Mouse (Mus musculus): ENCODE measurements at regions not wholly inside any gene's neighbourhood (a gene's known extent, or its start where the extent isn't known, plus 50 kb on each side); places are given as distances from the start of the nearest gene placed in this dataset.

- dilution Hi-C loops (cut with MboI; ENCODE audit: extremely low pct_ligation_motif_present, extremely low pct_unique_long_range_greater_than_20kb, low sequenced_read_pairs), result no loop called here
- peaks cover 2% of the 10 kb centered on the region for H3K9me3 ChIP-seq (replicated peaks; ENCODE audit: low read length)
- H3K79me2 ChIP-seq (replicated peaks; ENCODE audit: control insufficient read depth, extremely low read depth, insufficient read depth, poor library complexity, severe bottlenecking), result no peaks in the 10 kb centered on the region
- no peak overlapping the region for H3K27ac ChIP-seq (ENCODE audit: insufficient read depth, low read depth)
- H3K9ac ChIP-seq (ENCODE audit: insufficient read depth, low read depth), result no peak overlapping the region
- peak; percentile 16 for DNase-seq (ENCODE audit: extremely low read depth)
- no peak overlapping the region for H3K4me2 ChIP-seq (ENCODE audit: insufficient read depth, low read depth, poor library complexity, severe bottlenecking)
- H3K36me3 ChIP-seq (replicated peaks in 1 of 2; ENCODE audit: control insufficient read depth in 1 of 2, insufficient read depth in 1 of 2, low read length in 1 of 2), result no peaks in the 10 kb centered on the region
- no peak for TF ChIP-seq JUN (IDR thresholded peaks at IDR 0.05; ENCODE audit: insufficient read depth, low read depth, low read length)
- TF ChIP-seq RCOR1 (conservative IDR thresholded peaks at IDR 0.05; ENCODE audit: low read depth, low read length), result no peak
- no peak for TF ChIP-seq MYC (IDR thresholded peaks at IDR 0.05; ENCODE audit: low read depth, low read length)
- no peak for TF ChIP-seq TBP (conservative IDR thresholded peaks at IDR 0.05; ENCODE audit: low read depth, low read length)
- TF ChIP-seq ELF1 (IDR thresholded peaks at IDR 0.05; ENCODE audit: low read depth, low read length), result no peak
- TF ChIP-seq SMC3 (IDR thresholded peaks at IDR 0.05; ENCODE audit: low read depth, low read length), result peak; percentile 71
- TF ChIP-seq KAT2A (IDR thresholded peaks at IDR 0.05; ENCODE audit: insufficient replicate concordance, low read length), result no peak
- no peak for TF ChIP-seq IRF4 (IDR thresholded peaks at IDR 0.05; ENCODE audit: low read depth, low read length)
- TF ChIP-seq TCF12 (IDR thresholded peaks at IDR 0.05; ENCODE audit: low read depth, low read length), result no peak
- no peak for TF ChIP-seq USF1 (IDR thresholded peaks at IDR 0.05; ENCODE audit: low read depth, low read length)
- no peak for TF ChIP-seq ZNF384 (IDR thresholded peaks at IDR 0.05; ENCODE audit: low read depth, low read length)
- TF ChIP-seq CTCF (conservative IDR thresholded peaks at IDR 0.05 in 1 of 2, IDR thresholded peaks at IDR 0.05 in 1 of 2; ENCODE audit: low read depth in 2 of 2, low read length in 2 of 2), result peak in 1 of 2 experiments; percentile 65; a peak in 2 of 4 replicates
- TF ChIP-seq RAD21 (IDR thresholded peaks at IDR 0.05; ENCODE audit: low read depth, low read length), result peak; percentile 59
- no peak for TF ChIP-seq BHLHE40 (IDR thresholded peaks at IDR 0.05; ENCODE audit: low read depth, low read length)
- no peak for TF ChIP-seq CHD1 (IDR thresholded peaks at IDR 0.05; ENCODE audit: low read depth, low read length)
- TF ChIP-seq CHD2 (IDR thresholded peaks at IDR 0.05; ENCODE audit: low read length), result no peak
- TF ChIP-seq NELFE (IDR thresholded peaks at IDR 0.05; ENCODE audit: low read depth, low read length), result no peak
- TF ChIP-seq MAFK (IDR thresholded peaks at IDR 0.05; ENCODE audit: insufficient replicate concordance, low read length), result no peak
- H3K27me3 ChIP-seq (replicated peaks), result no peaks in the 10 kb centered on the region
- no peak overlapping the region for H3K4me3 ChIP-seq (replicated peaks in 1 of 3; ENCODE audit: low read depth in 2 of 3, low read length in 2 of 3, poor library complexity in 1 of 3)
- H3K4me1 ChIP-seq (ENCODE audit: control insufficient read depth in 1 of 2, insufficient read depth in 2 of 2), result 0 out of 4 replicates have a peak, but pooled peaks cover 0 to 4% of the 10 kb centered on the region in 2 experiments
- in situ Hi-C loops (cut with MboI; ENCODE audit: low pct_ligation_motif_present, low pct_unique_long_range_greater_than_20kb, low sequenced_read_pairs), result no loop called here
Observed at GRCm38 (mm10) chr4:58624059-58624458, 70.4 kb upstream of the Lpar1 start.

DNA sequence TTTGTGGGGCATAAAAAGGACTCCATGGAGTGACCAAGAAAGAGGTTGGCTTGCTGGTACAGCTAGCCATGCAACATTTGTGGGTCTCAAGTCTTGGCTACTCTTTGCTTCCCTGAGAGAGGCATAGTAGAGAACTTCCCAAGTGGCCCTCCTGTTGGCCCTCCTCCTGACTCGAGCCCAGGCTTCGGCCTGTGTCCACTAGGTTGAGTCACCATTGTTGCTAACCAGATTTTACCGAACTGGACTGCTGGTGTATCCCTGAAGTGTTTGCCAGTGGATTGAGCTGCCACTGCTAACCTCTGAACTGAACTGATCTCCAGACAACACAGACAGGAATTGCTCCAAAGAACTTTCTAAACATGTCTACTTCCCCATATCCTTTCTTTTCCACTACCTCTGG is 66.9 kb upstream of the Lpar1 start:
- H3K27me3 ChIP-seq (replicated peaks), result no peaks in the 10 kb centered on the region
- no peak overlapping the region for H3K4me2 ChIP-seq (ENCODE audit: insufficient read depth, low read depth, poor library complexity, severe bottlenecking)
- no peaks in the 10 kb centered on the region for H3K4me1 ChIP-seq (ENCODE audit: control insufficient read depth in 1 of 2, insufficient read depth in 2 of 2)
- peaks cover 2% of the 10 kb centered on the region for H3K9me3 ChIP-seq (replicated peaks; ENCODE audit: low read length)
- DNase-seq (ENCODE audit: extremely low read depth), result no peak
- dilution Hi-C loops (cut with MboI; ENCODE audit: extremely low pct_ligation_motif_present, extremely low pct_unique_long_range_greater_than_20kb, low sequenced_read_pairs) (no loop called here), in situ Hi-C loops (cut with MboI; ENCODE audit: low pct_ligation_motif_present, low pct_unique_long_range_greater_than_20kb, low sequenced_read_pairs) (no loop called here)
- no peak overlapping the region for H3K27ac ChIP-seq (ENCODE audit: insufficient read depth, low read depth)
- H3K4me3 ChIP-seq (replicated peaks in 1 of 3; ENCODE audit: low read depth in 2 of 3, low read length in 2 of 3, poor library complexity in 1 of 3), result no peak overlapping the region
- no peak overlapping the region for H3K9ac ChIP-seq (ENCODE audit: insufficient read depth, low read depth)
- no peak for TF ChIP-seq MAZ (IDR thresholded peaks at IDR 0.05; ENCODE audit: low read depth, low read length)
- TF ChIP-seq IRF4 (IDR thresholded peaks at IDR 0.05; ENCODE audit: low read depth, low read length), result no peak
- no peak for TF ChIP-seq MYC (IDR thresholded peaks at IDR 0.05; ENCODE audit: low read depth, low read length)
- TF ChIP-seq E2F4 (IDR thresholded peaks at IDR 0.05; ENCODE audit: insufficient replicate concordance, low read depth, low read length), result no peak
- no peak for TF ChIP-seq SIN3A (IDR thresholded peaks at IDR 0.05; ENCODE audit: low read length)
- no peak for TF ChIP-seq MAFK (IDR thresholded peaks at IDR 0.05; ENCODE audit: insufficient replicate concordance, low read length)
- no peak for TF ChIP-seq ETS1 (conservative IDR thresholded peaks at IDR 0.05; ENCODE audit: low read depth, low read length)
- no peak for TF ChIP-seq UBTF (IDR thresholded peaks at IDR 0.05; ENCODE audit: low read depth, low read length)
- TF ChIP-seq ZKSCAN1 (IDR thresholded peaks at IDR 0.05; ENCODE audit: borderline replicate concordance, low read depth, low read length), result no peak
- TF ChIP-seq ELF1 (IDR thresholded peaks at IDR 0.05; ENCODE audit: low read depth, low read length), result no peak
- TF ChIP-seq MXI1 (IDR thresholded peaks at IDR 0.05; ENCODE audit: low read depth, low read length), result no peak
- TF ChIP-seq MEF2A (IDR thresholded peaks at IDR 0.05; ENCODE audit: borderline replicate concordance, low read depth, low read length), result no peak
- TF ChIP-seq TBP (conservative IDR thresholded peaks at IDR 0.05; ENCODE audit: low read depth, low read length), result no peak
- no peak for TF ChIP-seq JUN (IDR thresholded peaks at IDR 0.05; ENCODE audit: insufficient read depth, low read depth, low read length)
- TF ChIP-seq CTCF (conservative IDR thresholded peaks at IDR 0.05 in 1 of 2, IDR thresholded peaks at IDR 0.05 in 1 of 2; ENCODE audit: low read depth in 2 of 2, low read length in 2 of 2), result no peak
- TF ChIP-seq ZNF384 (IDR thresholded peaks at IDR 0.05; ENCODE audit: low read depth, low read length), result no peak
- TF ChIP-seq EP300 (IDR thresholded peaks at IDR 0.05; ENCODE audit: low read length), result no peak
- no peak for TF ChIP-seq PAX5 (IDR thresholded peaks at IDR 0.05; ENCODE audit: low read length)
- TF ChIP-seq NRF1 (IDR thresholded peaks at IDR 0.05; ENCODE audit: low read depth, low read length), result no peak
- TF ChIP-seq SMC3 (IDR thresholded peaks at IDR 0.05; ENCODE audit: low read depth, low read length), result no peak
- H3K36me3 ChIP-seq (replicated peaks in 1 of 2; ENCODE audit: control insufficient read depth in 1 of 2, insufficient read depth in 1 of 2, low read length in 1 of 2), result no peaks in the 10 kb centered on the region
- H3K79me2 ChIP-seq (replicated peaks; ENCODE audit: control insufficient read depth, extremely low read depth, insufficient read depth, poor library complexity, severe bottlenecking), result no peaks in the 10 kb centered on the region
